Mouse (Mus musculus) lung, adult 2 months (tissue): ENCODE data around the gene Rps15. TPM values are rescaled to one million over a fixed set of nuclear protein-coding genes. Genes with fewer than 3 reads are reported as not detected.

Experiments
- DNase-seq: peaks from one replicate; pipeline ENCODE4 v3.0.0; 2022
- H3K4me1 ChIP-seq: fragments of 200-500 bp; 2 replicates; pipeline ENCODE4 v1.6.1; 2011; ENCODE audit warnings: low read length; ENCODE audit not compliant: control insufficient read depth, insufficient read depth
- H3K4me3 ChIP-seq: fragments of 200-500 bp; replicated peaks from 2 replicates; pipeline ENCODE3; 2011; ENCODE audit warnings: low read depth, mild to moderate bottlenecking, control low read depth, low read length; ENCODE audit errors: extremely low read depth
- CTCF ChIP-seq: fragments of 200-500 bp; IDR thresholded peaks from 2 replicates; pipeline ENCODE4 v1.5.1; 2011; ENCODE audit warnings: mild to moderate bottlenecking, low read length, control low read depth; ENCODE audit not compliant: insufficient read depth
- POLR2A ChIP-seq: fragments of 200-500 bp; IDR thresholded peaks from 2 replicates; pipeline ENCODE4 v1.6.1; 2011; ENCODE audit warnings: low read depth, mild to moderate bottlenecking, control low read depth, low read length, borderline replicate concordance; ENCODE audit errors: extremely low read depth
- WGBS: fragments of 180-500 bp; shearing (Covaris S2); methylation state at CpG from one replicate; pipeline ENCODE4 v1.1.7; 2018; 5-methylcytosine and 5-hydroxymethylcytosine counted together
- polyA plus RNA-seq: library from polyadenylated mRNA; depleted of rRNA; stranded (reverse); fragments of >200 nt; gene quantifications from 2 replicates; pipeline ENCODE4 v1.2.3, GENCODE M21; 2012

Rps15 gene
- polyA plus RNA-seq, 1 experiment, result 1,318 TPM

DNA sequence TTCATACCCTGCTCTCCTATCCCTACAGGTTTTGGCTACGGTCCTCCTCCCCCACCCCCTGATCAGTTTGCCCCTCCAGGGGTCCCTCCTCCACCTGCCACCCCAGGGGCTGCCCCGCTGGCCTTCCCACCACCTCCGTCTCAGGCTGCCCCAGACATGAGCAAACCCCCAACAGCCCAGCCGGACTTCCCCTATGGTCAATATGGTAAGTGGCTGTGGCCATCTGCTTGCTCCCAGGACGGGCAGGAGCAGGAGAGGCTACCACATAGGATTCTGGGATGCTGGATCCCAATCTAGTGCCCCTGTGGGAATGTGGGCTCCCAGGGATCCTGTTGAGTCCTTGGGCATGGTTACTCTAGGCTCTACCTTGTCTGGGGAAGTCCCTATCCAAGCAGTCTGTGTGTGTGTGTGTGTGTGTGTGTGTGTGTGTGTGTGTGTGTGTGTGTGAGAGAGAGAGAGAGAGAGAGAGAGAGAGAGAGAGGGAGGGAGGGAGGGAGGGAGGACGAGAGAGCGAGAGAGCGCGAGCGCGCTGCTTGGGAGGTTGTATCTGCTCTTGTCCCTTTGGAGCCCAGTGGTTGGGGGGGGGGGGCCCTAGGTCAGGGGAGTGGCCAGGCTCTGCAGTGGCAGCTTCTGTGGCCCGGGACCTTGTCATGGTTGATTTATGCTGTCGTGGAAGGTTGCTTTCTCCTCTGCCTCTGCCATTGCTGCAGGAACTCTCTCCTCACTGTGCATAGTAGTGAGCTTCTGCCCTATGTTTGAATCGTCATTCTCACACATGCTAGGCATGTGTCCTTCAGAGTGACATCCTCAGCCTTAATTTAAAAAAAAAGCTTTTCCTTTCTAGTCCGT, 6.8 kb upstream of the Rps15 start:
- H3K4me3 ChIP-seq, result no peak overlapping the region
- no peak for TF ChIP-seq CTCF
- no peak for TF ChIP-seq POLR2A
- DNase-seq, result no peak
- 0 out of 2 replicates have a peak, but pooled peaks cover 4% of the 10 kb centered on the region for H3K4me1 ChIP-seq
- 79% methylated on average over 13 of the region's 15 CpGs for WGBS

DNA sequence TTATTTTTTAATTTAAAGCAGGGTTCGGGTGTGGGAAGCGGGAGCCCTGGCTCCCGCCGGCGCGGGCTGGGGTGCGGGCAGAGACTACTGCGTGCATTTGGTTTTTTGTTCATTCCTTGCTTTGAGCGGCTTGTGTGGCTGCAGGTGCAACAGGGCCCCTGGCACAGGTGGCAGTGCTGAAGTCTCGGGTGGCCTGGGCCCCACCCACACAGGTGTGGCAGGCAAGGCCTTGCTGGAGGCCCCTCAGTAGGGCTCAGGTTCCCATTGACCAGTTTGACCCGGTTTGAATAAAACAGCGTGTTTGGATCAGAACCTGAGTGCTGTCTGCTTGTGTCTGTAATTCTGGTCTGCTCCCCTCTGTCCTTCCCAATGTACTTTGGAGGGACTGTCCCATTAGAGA, 4.2 kb upstream of the Rps15 start:
- 89% methylated on average over 12 of the region's 12 CpGs for WGBS
- TF ChIP-seq POLR2A (no peak), CTCF (no peak)
- no peak for DNase-seq
- Histone ChIP-seq H3K4me1 (no peaks in the 10 kb centered on the region; the same call in 1 of the 2 replicates), H3K4me3 (no peak overlapping the region)

DNA sequence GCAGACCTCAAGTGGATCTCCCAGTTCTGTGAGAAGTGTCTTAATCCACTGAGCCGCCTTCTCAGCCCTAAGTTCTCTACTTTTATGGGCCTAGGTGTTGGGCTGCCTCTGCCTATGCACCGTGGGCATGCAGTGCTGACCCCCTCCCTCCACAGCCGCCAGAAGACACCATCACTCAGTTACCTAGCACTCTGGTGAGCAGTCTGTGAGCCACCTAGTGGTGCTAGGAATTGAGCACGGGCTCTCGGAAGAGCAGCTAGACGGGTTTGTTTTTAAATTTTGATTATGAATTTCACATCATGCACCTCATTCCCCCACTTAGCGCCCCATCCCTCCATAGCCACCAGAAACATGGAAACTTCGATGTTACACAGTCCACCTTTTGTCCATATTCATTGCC, 3.6 kb upstream of the Rps15 start:
- Histone ChIP-seq H3K4me3 (no peak overlapping the region), H3K4me1 (no peaks in the 10 kb centered on the region; the same call in 1 of the 2 replicates)
- WGBS, result 56% methylated on average over 8 of the region's 8 CpGs
- no peak for TF ChIP-seq POLR2A
- TF ChIP-seq CTCF, result no peak
- no peak for DNase-seq

DNA sequence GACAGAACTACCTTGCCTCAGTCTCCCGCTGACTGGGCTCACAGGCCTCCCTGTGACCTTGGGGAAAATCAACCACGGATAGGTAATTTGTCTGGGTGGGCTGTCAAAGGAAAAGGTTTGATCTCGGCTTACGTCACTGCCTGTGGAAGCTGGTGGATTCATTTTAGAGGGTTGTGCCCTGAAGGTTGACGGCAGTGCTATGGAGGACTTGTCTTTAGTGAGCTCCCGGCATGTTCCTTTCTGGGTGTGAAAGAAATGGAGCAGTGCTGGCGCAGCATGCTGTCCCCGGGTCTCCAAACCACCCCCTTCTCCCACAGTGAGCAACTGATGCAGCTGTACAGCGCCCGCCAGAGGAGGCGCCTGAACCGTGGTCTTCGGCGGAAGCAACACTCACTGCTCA, 1.1 kb downstream of the Rps15 start:
- peak overlapping the region; percentile 67 for H3K4me3 ChIP-seq
- WGBS, result 15% methylated on average over 14 of the region's 14 CpGs
- DNase-seq, result no peak
- no peak for TF ChIP-seq POLR2A
- no peak for TF ChIP-seq CTCF
- H3K4me1 ChIP-seq, result peaks cover 3% of the 10 kb centered on the region; the same call in 1 of the 2 replicates

DNA sequence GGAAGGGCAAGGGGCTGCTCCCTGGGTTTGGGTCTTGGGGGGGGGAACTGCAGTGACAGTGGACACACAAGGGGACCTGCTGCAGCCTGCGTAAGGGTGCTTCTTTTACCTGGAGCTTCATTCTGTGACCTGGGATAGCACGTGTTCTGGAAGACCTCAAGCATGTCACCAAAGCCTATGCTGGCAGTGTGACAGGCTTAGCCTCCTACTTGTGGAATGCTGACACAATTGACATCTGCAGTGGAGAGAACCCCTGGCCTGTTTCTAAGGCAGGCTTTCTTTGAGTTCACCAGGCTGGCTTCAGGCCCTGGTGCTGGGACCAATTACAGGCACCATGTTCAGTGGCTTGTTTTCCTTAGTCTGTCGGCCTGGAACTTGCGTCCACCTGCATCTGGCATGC, 2.1 kb downstream of the Rps15 start:
- no peak for TF ChIP-seq POLR2A
- no peak for TF ChIP-seq CTCF
- WGBS, result 69% methylated on average over 4 of the region's 4 CpGs
- Histone ChIP-seq H3K4me1 (peaks cover 3% of the 10 kb centered on the region; the same call in 1 of the 2 replicates), H3K4me3 (no peak overlapping the region)
- DNase-seq, result no peak

DNA sequence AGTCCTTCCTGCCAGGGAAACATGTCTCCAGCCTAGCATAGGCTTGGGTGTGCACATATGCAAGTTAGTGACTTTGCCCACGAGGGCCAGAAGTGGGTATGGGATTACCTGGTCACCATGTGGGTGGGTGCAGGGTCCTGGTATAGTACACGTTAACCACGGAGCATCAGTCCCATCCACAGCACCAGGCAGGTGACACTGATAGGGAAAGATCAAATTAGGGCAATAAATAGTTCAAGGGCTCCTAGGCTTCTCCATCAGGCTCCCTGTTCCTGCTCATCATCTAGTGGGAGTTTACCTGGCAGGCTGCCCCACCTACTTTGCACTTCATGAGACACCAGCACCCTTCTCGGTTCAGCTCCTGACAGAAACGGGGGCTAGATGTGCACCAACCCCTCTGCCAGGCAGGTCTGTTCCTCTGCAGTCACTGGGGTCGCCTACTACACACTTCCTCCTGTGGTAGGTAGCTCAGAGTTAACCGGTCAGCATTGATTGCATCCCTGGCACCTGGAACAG, 2.6 kb downstream of the Rps15 start:
- no peak overlapping the region for H3K4me3 ChIP-seq
- peaks cover 3% of the 10 kb centered on the region; the same call in 1 of the 2 replicates for H3K4me1 ChIP-seq
- 50% methylated on average over 7 of the region's 7 CpGs for WGBS
- no peak for DNase-seq
- no peak for TF ChIP-seq POLR2A
- TF ChIP-seq CTCF, result no peak

DNA sequence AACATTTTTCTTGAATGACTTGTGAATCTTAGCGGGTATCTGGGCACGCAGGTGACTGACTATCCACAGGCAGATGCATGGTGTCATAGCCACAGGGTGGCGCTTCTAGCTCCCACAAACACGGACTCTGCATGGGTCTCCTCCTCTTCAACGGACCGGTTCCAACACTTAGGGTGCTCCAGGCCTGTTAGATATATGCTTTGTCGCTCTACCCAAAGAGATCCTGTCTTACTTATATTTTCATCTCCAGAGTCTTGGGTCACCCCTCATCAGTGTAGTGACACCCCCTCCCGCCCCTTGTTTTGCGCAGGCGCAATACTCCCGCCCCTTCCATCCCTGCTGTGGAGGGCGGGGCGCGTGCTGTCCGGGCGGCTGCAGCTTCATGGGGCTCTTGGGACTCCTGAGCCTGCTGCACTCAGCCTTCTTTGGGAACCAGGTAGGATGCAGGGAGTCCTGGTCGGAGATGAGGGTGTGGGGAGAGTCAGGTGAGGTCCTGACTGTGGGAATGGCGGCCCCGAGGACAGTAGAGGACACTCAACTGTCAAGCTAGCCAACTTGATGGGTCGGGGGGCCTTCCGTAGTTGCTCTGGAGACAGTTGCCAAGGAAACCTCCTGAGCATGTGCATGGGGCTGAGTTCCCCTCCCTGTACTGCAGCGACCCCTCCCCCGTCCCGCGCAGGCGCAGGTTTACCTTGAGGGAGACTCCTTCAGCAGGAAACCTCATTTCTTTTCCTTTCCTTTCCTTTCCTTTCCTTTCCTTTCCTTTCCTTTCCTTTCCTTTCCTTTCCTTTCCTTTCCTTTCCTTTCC, 3.6 kb downstream of the Rps15 start, which contains the start of gene Apc2:
TSS of gene Apc2 (plus strand) at position 360 of the 808 bp plus-strand sequence.
- peak; percentile 74 for DNase-seq
- WGBS, result 2% methylated on average over 26 of the region's 26 CpGs
- Histone ChIP-seq H3K4me3 (peak within 1 kb of the TSS; percentile 50), H3K4me1 (peaks cover 3% of the 10 kb centered on the region; the same call in 1 of the 2 replicates)
- TF ChIP-seq POLR2A (no peak), CTCF (peak; percentile 79)

DNA sequence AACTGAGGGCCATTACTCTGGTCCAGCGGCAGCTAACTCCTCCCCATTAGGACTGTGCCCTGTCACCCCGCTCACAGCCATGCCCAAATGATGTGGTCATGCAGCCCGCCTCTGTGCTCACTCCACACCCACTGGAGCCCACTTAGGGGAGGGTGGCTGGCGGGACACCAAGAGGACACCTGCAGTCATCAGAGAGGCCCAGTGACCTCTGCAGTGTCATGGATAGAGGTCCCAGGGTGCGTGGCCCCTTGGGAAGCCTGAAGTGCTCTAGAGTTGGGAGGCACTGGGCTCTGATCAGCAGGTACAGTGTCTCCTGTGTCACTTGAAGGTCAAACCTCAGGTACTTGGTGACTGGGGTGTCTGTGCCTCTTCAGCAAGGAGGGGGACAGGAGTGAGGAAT, 4.6 kb downstream of the Rps15 start:
- DNase-seq, result no peak
- 76% methylated on average over 5 of the region's 5 CpGs for WGBS

DNA sequence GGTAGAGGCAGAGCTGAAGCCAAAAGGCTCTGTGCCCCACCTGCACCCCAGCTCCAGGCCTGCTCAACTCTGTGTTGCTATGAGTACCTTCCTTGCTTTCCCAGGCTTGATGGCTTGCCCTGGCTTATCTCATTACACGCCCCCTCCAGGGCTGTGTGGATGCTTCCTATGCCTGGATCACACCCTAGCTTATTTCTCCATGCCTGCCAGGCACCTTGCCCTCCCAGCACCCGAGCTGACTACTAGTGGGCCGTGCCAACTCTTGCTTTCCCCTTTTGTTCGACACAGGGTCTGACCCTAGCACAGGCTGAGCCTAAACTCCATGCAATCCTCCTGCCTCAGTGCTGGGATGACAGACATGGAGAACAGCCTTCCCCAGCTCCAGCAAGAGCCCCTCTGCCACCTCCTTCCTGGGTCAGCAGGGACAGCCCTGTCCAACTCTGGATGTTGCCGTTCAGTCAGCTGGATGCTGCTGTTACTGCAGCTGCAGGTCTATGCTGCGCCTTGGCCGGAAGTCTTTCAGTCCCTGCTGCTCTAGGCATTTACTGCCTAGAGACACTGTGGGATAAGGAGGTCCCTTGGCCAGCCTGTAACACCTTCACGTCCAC, 5.4 kb downstream of the Rps15 start:
- Histone ChIP-seq H3K4me1 (peaks cover 3% of the 10 kb centered on the region; the same call in 1 of the 2 replicates), H3K4me3 (no peak overlapping the region)
- no peak for TF ChIP-seq POLR2A
- TF ChIP-seq CTCF, result no peak
- no peak for DNase-seq
- WGBS, result 62% methylated on average over 8 of the region's 8 CpGs

More for the DNA sequence above, 4.6 kb downstream of the Rps15 start:
- TF ChIP-seq POLR2A, result no peak
- H3K4me1 ChIP-seq, result peaks cover 3% of the 10 kb centered on the region; the same call in 1 of the 2 replicates
- no peak overlapping the region for H3K4me3 ChIP-seq
